Mouse (Mus musculus) kidney, postnatal 25 days (tissue): ENCODE data around the gene Pinlyp.

Experiments used
- DNase-seq, 2 experiments: peaks; one replicate each; pipeline ENCODE4 v3.0.0; 2021; ENCODE audit warnings: mixed read lengths in 2 of 2

Pinlyp gene

DNA sequence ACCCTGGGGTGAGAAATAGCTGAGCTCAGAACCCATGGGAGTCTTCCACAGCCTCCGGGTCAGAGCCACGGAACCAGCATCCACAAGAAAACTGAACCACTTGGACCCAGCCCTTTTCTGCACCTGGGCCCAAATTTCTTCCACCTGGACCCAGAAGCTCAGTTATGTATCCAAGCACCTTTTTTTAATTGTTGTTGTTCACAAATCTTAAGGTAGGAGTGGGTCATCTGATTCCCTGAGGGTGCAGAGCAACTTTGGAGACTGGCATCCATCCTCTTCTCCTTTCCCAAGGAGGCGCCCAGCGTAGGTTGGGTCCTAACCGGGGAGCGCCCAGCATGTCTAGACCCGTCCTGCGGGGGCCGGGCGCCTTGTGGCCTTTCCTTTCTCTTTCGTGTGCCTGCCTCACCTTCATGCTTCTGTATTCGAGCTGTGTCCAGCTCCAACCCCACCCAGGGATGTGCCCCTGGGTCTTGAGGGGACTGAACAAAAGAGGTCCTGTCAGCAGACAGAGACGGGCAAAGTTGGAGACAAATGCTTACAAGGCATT lies at the start of gene Pinlyp, which contains the start of gene Xrcc1:
Gene Pinlyp, minus strand, starts transcription at position 51 of the 547 bp plus-strand sequence.
Gene Xrcc1, plus strand, starts transcription at position 222 of the 547 bp plus-strand sequence.
- no peak for DNase-seq

DNA sequence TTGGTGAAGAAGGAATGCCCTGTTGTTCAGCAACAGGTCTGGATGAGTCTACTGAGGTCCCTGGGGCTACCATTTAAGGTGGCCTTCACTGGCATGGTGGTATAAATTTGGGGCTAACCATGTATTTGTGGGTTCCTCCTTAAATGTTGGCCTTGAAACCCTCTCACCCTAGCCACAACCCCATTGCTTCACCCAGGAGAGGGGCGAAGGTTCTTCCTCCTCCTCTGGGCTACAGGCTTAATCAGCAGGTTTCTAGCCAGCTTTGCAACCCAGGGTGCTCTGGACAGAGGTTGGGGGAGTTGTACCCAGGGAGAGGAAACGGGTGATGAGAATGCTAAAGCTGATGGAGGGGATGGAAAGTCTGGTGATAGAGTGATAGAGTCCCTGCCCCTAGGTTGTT lies 49.5 kb upstream of the Pinlyp start:
- peak; percentile 33 to 66 for DNase-seq

- peak in 1 of 2 experiments; percentile 16 for DNase-seq
These were observed 48.4 kb upstream of the Pinlyp start for GRCm38 (mm10) chr7:24594309-24594803.

- DNase-seq: peak; percentile 83 to 88
These were observed 47.8 kb upstream of the Pinlyp start for GRCm38 (mm10) chr7:24593621-24594308.

GRCm38 (mm10) chr7:24592781-24593180 lies 46.9 kb upstream of the Pinlyp start:
- no peak for DNase-seq

- peak in 1 of 2 experiments; percentile 64 for DNase-seq
These were observed 46.2 kb upstream of the Pinlyp start for GRCm38 (mm10) chr7:24592163-24592562.

GRCm38 (mm10) chr7:24591735-24592134 lies 45.8 kb upstream of the Pinlyp start:
- no peak for DNase-seq

GRCm38 (mm10) chr7:24588336-24588735 lies 42.4 kb upstream of the Pinlyp start:
- DNase-seq: peak; percentile 82 to 91

GRCm38 (mm10) chr7:24587330-24588105 lies 41.6 kb upstream of the Pinlyp start, which contains the start of the genes Ethe1 and Zfp575:
Ethe1 (plus strand) TSS chr7:24587543.
Zfp575 (minus strand) TSS chr7:24587641.
- DNase-seq: peak; percentile 42 to 66

GRCm38 (mm10) chr7:24586828-24587227 lies 40.9 kb upstream of the Pinlyp start:
- no peak for DNase-seq

DNA sequence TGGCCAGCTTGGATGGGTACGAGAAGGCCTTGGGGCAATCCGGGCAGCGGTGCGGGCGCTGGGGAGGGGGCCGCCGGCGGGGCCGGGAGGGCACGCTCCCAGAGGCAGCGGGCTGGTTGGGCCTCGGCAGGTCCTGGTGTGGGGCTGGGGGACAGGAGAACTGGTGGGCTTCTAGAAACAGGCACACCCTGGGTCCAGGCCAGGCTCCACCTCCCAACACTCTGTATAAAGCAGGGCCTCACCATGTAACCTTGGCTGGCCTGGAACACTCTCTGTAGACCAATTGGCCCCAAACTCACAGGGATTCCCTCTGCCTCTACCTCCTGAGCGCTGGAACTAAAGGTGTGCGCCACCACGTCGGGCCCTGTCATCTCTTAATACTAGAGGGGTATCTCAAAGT lies 40.1 kb upstream of the Pinlyp start:
- DNase-seq: no peak

GRCm38 (mm10) chr7:24584876-24585275 lies 39.0 kb upstream of the Pinlyp start:
- no peak for DNase-seq

- no peak for DNase-seq
These were observed 31.9 kb upstream of the Pinlyp start for GRCm38 (mm10) chr7:24577811-24578210.

DNA sequence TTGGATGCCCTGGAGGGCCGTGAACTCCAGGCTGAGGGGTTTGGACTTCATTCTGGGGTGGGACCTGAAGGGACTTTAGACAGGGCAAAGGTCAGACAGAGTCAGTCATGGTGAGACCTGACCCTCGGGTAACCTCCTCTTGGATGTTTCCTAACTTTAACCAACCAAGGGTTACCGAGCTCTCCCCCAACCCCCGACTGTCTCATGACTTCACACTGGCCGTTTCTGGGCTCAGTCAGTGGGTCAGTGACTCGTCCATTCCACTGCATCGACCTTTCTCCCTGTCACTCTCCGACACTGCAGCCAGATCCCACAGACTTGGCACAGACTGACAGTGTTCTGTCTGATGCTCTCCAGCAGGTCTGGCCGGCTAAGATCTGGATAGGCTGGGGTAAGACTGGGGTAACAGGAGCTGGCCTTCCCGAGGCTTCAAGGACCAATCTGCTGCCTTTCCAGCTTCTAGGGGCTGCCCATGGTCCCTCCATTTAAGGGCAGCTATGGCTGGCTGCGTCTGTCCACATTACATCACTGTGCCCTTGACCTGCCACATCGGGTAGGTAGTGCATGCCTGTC lies 28.4 kb upstream of the Pinlyp start:
- peak; percentile 73 to 91 for DNase-seq

- DNase-seq: no peak
These were observed 26.5 kb upstream of the Pinlyp start for GRCm38 (mm10) chr7:24572455-24572854.

DNA sequence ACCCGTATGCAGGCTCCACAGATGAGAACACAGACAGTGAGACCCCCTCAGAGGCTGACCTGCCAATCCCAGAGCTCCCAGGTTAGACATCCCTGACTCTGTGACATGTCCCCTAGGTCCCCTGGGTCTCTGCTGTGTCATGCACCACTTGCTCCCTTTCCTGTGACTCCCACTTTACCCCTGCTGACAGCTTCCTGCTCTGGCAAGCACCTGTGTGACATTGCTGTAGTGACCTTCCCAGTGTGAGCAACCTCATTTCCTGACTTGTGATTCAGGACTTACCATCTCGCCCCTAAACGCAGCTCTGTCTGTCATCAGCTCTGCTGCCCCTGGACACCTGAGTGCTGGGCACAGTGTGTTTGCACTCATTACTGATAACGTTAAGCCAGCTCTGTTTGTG lies 25.2 kb upstream of the Pinlyp start:
- no peak for DNase-seq

DNA sequence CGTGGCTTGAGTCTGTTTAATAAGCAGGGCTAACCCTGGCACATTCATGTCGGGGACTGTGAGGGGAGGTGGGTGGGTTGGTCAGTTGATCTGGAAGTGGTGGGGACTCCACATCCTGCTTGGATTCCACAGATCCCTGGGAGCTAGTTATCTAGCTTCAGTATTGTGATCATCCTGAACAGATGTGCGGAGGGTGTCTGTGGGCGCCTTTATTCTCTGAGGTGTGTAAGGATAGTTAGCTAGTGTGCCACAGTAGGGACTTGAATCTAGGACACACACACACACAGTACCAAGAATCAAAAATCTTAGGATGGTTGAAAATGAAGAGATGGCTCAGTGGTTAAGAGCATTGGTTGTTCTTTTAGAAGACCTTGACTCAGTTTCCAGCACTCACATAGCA lies 22.6 kb upstream of the Pinlyp start:
- no peak for DNase-seq

DNA sequence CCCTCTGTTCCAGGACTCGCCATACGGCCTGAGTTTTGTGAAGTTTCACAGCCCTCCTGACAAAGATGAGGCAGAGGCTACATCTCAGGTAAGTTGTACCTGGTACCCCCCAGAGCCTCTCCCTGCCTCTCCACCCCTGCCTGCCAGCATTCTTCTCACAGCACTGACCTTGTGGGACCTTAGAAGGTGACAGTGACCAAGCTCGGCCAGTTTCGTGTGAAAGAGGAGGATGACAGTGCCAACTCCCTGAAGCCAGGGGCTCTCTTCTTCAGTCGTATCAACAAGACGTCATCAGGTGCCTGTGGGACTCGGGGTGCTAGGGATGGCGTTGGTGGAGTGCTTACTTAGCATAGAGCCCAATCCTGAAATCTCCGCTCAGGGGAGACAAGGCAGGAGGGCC lies 20.3 kb upstream of the Pinlyp start:
- no peak for DNase-seq

DNA sequence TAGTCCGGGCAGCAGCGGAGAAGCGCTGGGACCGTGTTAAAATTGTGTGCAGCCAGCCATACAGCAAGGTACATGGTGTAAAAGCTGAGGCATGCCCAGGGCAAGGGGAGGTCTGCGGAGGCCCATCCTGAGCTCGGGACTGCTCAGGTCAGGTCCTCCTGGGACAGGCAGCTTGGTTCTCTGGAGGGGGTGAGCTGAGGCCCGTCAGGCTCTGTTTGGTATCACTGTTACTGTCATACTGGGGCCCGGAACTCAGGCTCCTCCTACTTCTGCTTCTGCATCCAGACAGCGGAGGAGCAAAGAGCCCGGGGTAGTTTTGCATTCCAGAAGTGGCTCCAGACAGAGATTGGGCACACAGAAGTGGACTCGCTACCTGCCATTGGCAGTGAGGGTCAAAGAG lies 19.7 kb upstream of the Pinlyp start:
- no peak for DNase-seq

DNA sequence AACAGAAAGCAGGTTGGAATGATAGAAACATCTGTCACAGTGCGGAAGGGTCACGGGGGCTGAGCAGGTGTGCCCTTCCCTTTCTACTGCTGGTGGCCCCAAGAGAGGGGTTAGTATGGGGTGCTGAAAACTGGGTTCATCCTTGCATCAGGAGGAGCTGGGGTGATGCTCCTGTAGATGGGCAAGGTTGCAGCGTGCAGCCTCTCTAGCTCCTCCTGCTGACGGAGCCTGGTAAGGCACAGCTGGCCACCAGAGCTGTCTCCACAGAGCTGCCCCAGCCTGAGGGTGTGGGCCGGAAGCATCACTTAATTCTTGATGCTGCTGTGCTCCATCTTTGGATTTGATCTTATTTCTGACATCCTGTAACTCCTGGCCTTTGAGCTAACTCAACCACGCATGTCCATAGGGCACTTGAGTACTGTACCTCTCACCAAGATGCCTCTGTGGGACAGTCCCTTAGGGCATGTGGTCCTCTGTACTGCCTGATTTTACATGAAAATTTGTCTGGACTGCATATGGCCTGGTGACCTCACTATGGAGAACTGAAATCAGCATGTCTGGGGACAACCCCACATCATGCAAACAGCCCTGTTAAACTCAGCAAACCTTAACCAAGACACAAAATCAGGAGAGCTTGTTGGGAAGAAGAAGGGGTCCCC lies 18.8 kb upstream of the Pinlyp start:
- DNase-seq: peak; percentile 73 to 83

- DNase-seq: no peak
These were observed 17.9 kb upstream of the Pinlyp start for GRCm38 (mm10) chr7:24563837-24564206.

GRCm38 (mm10) chr7:24563191-24563836 lies 17.4 kb upstream of the Pinlyp start:
- DNase-seq: no peak
